Mouse (Mus musculus) heart, postnatal 36 days (tissue): ENCODE data around the gene Fam19a4. TPM values are rescaled to one million over a fixed set of nuclear protein-coding genes. Genes with fewer than 3 reads are reported as not detected.

Experiments
- DNase-seq, 2 experiments: peaks; one replicate each; pipeline ENCODE4 v3.0.0; 2021 to 2022
- intact Hi-C: fragments of 180-260 bp; cut with DNase I; formaldehyde crosslinking; loops from one replicate; pipeline ENCODE4 v1.15.1; 2025
- total RNA-seq, 2 experiments: library from RNA; stranded (reverse); gene quantifications; 2 replicates each; pipeline ENCODE4 v1.2.3; 2021

Gene Fam19a4
- not detected for total RNA-seq

DNA sequence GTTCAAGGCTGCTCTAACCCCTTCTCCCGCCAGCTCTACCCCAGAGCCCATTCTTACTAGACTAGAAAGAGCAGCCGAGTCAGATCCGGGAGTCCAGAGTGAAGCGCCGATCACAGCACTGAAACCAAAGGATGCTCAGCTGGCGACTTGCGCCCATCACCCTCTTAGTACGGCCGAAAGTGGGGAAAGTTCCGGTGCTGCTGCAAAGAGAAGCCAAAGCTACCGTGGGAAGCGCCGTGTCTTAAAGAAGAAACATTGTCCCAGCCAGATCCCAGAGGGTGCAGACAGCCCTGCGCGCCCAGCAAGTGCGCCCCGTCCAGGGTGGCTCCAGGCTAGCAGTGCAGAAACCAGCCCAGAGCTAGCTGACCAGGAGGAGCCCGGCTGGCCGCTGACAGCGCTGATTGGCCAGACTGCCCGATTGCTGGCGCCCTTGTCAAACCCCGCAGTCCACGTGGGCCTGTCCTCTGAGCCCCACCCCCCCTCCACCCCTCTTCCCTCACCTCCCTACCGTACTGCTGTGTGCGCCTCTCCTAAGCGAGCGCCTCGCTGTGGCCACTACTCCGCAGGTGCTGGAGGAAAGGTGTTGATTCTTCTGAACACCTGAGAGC lies at the start of gene Fam19a4:
Fam19a4 (minus strand) TSS at position 340 of the 608 bp plus-strand sequence.
- intact Hi-C loops: no loop called here
- DNase-seq: no peak

DNA sequence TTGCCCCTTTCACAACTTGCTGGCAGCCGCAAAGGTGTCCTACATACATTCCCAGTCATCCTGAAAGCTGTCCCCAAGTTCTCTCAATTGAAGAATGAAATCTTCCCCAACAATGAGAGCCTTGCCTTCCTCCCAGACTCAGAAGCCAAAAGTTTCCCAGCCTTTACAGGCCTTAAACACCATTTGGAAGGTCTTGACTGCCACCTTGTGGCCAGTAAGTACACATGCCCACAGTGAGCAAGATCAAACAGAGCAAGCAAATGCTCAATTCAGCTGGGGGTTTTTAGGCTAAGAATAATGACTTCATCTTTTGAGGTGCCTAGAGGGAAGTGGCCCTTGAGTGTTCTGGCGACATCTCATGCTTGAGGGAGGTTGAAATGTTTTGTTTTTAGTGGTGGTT lies 46.6 kb upstream of the Fam19a4 start:
- intact Hi-C loops: loop anchor here (2.0 to 5.0 kb wide), 2 partner anchors 80 to 99 kb away; no protein-coding TSS in a partner anchor
- DNase-seq: peak; percentile 15 to 31

DNA sequence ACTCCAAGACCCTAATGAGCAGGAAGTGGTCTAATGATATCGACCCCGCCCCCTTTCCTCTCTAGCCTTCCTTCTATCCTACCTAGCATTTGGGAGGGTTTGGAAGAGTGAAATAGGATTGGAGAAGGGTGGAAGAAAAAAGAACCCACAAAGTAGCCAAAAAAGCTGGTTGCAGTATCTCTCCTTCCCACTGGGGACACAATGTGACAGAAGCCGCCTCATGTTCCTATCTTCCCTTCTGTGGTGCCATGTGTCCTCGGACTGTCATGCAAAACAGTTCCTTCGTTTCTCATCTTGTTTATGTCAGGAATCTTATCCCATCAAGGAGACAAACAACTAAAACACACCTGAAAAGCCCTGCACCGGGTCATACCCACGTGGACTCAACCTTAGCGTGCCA lies 45.9 kb upstream of the Fam19a4 start:
- no peak for DNase-seq
- intact Hi-C loops: loop anchor here (2.0 to 5.0 kb wide), 2 partner anchors 79 to 99 kb away; no protein-coding TSS in a partner anchor

DNA sequence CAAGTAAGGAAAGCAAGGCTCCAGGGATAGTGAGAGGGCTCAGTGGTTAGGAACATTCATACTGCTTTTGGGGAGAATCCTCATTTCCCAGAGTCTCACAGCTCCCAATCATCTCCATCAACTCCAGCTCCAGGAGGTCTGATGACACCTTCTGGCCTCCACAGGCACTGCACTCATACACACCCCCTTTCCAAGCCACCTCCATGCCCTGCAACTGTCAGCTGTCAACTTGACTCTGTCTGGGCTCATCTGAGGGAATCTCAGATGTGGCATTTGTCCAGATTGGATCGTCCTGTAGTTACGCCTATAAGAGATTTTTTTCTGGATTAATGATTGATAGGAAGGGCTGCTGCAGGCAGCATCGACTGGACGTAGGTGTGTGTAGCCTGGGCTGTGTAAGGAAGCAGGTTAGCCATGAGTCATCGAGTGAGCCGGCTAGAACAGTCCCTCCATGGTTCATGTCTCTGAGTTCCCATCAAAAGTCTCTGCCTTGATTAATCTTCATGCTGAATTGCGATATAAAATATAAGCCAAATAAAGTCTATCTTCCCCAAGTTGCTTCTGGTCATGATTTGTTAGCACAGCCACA lies 44.1 kb upstream of the Fam19a4 start:
- DNase-seq: no peak
- intact Hi-C loops: no loop called here

DNA sequence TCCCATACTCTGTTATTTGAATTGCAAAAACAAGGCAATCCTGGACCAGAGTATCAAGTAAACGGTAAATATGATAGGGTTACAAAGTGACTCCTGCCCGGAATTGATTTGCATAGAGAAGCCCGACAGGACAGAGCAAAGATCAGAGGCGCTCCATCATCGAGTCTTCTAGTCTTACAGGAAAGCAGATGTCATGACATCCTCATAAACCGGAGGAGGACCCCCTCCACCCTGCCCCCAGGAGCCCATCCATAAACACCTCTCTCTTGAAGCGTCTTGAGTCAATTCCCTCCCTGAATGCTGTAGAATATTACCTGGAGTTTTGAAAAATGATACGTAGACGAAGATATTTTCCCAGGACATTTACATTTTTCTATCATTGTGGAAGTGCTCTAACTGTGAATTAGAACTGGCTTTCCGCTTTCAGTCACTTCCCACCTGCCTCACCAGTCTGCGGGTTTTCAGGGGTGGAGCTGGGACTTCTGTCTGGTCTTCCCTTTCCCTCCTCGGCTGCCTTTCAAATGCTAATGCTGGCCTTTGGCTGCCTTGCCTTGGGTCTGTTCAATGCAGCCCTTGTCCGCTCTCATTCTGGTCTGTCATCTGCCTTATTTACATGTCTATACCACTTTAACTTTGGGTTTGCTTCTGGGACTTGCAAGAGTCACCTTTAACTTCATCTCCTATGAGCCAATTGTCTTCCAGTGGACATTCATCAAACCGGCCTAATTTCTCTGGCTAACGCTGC lies 41.9 kb upstream of the Fam19a4 start:
- intact Hi-C loops: no loop called here
- no peak for DNase-seq

DNA sequence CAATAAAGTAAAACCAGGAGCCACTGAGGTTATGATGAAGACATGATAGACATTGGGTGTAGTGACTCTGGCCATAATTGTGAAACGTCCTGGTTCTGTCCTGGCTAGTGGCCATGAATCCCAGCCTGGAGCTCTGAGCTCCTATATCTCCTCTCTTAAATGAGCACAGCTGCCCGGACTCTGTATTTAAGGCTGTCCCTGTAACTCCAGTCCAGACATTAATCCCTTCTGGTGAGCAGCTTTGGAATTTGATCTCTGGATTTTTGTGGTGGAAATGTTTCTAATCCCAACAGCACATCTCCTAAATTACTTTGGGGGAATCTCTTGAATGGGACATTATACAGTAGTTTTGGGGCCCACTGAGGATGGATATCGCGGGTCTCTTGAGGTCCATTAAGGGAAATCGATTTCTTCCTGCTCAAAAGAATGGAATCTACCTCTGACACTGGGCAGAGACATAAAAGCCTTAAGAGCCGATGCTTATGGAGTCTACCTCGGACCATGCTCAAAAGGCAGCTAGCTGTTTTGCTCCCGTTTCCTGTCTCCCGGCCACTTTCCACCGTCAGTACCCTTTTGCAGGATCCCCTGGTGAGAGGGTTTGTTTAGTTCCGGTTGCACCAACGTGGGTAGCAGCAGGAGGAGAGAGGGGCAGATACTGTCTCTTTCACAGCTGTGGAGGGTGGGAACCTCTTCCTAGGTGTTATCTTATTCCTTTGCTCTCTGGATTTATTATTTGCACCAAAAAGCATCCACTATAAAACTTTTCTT lies 41.2 kb upstream of the Fam19a4 start:
- intact Hi-C loops: no loop called here
- DNase-seq: no peak

DNA sequence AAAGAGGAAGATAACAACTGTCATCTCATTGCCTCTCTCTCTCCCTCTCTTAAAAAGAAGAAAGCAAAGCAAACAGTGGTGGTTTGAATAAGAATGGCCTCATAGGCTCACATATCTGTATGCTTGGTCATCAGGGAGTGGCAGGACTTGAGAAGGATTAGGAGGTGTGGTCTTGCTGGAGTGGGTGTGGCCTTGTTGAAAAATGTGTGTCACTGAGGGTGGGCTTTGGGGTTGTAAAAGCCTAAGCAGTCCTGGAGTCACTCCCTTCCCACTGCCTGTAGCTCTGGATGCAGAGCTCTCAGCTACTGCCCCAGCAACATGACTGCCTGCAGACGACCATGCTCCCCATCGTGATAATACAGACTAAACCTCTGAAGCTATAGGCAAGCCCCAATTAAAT lies 22.1 kb upstream of the Fam19a4 start:
- intact Hi-C loops: no loop called here
- DNase-seq: no peak

DNA sequence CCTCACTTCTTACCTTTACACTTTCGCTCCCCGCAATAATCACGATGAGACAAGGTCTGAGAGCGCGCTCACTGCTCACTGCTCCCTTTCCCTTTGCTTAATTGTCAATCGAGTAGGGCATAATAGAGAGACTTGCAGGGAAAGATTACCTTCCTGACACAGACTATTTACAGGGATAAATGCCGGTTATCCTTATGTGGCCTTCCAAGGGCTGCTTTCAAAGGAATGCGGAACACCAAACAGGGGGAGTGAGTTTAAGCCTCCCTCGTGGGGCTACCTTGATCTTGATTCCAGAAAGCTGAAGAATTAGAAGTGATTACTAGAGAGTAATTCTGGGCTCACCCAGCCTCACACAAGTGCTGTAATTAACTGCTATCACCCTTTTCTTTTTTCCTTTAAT lies 19.8 kb upstream of the Fam19a4 start:
- no peak for DNase-seq
- intact Hi-C loops: no loop called here

DNA sequence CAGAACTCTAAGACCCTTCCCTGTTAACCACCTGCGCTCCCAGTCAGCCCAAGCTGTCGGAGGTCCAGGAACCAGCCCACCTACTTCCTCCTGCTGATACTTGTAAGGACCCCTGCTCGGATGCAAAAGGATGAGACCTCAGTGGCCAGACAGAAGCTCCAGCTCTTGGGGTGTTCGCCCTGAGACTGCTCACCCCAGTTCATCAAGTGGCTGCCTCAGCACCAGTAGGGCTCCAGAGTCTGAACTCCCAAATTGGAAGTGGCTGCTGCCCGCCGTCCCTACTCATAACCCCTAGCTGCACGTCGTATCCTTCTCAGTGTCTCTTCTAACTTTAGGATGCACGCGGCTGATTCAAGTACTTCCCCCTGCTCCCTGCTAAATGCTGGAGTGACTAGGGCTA lies 614 bp downstream of the Fam19a4 start:
- DNase-seq: no peak
- intact Hi-C loops: no loop called here

DNA sequence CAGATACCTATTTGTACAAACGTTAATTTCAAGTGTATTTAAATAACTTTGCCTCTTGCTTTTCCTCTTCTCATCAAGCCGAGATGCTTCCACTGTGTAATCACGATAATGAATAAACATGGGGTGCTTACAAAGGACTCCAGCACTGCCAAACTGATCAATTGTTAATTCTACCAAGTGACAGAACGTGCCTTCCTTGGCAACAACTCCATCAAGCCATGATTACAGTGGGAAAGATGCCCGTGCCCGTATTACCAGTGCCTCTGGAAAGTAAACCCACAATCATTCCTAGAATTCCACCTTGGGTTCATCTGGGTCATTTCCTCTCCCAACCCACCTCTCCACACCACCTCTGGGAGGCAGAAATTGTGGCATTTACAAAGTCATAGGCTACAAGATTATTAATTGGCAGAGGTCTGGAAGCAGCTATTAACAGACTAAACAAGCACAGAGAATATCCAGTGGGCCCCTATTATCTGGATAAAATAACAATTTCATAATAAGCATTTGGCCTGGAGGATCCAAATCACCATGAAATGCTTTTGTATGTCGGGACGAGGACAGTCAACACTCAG lies 7.9 kb downstream of the Fam19a4 start:
- no peak for DNase-seq
- intact Hi-C loops: no loop called here

DNA sequence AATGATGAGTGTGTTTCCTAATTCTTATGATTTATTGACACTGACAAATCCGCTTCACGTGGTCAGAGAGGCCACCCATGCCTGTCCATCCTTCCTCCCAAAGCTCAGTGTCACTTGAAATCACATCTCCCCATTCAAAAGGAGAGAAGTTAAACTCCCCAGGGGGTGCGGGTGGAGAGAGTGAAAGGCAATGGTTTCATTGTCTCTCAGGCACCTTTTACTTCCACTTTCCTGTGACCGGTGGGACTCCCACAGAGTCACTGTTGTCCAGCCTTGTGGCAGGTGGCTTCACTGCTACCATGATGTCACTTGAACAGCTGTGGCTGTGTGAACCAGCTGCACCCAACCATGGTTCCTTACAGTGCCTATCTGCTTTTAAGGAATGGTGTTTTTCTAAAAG lies 11.8 kb downstream of the Fam19a4 start:
- DNase-seq: no peak
- intact Hi-C loops: no loop called here

DNA sequence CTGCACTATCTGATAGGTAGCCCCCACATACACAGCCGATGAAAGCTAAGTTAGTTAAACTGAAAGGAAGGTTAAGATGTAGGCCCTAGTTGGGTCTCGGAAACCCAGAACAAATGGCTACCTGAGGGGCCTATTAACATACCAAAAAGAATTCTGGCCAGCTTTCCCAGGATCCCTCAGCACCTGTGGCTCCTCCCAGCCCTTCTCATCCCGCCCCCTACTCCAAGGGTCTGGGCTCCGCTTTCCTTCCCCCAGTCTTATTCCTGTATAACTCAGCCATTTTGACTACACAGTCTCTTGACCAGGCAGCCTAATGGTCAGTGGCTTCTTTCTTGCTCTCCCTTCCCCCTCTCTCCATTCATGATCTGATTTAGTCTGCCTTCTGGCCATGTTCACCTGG lies 13.7 kb downstream of the Fam19a4 start:
- intact Hi-C loops: no loop called here
- DNase-seq: no peak

DNA sequence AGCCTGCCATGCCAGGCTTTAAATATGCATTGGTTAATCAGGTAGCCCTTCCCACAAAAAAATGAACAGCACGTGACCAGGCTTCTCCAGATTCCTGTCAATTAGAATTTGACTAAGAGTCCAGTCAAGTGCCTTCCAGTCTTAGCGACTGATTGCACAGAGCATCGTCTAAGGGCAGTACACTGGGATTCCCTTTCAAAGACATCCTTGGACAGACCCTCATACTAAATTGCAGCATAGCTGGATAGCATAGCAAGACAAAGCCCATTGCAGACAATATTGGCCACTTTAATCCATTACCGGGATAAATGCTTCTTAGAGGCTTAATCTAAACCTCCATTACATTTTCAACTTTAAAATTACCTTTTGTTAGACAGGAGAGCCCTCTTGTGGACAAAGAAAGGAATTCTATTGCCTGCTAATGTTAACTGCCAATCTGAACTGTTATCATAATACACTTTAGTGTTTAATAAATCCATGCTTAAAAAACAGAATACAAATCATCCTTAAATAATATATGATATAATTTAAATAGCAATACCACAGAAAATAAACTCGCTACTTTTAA lies 33.0 kb downstream of the Fam19a4 start:
- DNase-seq: no peak
- intact Hi-C loops: loop anchor here (2.0 kb wide), 1 partner anchor 80 kb away; no protein-coding TSS in a partner anchor

DNA sequence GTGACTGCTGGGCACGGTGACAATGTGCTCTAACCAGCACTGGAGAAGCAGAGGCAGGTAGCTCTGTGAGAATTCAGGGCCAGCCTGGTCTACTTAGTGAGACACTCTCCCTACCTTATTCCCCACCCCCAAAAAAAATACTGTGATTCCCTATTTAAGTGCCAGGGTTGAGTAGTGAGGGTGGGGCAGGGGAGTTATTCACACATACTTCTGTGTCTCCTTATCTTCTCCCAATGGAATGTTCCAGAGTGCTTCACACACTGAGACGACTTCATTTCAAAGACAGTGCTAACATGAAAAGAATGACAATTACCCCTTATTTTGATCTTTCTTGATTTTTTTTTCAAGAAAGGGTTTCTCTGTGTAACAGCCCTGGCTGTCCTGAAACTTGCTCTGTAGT lies 40.9 kb downstream of the Fam19a4 start:
- intact Hi-C loops: no loop called here

DNA sequence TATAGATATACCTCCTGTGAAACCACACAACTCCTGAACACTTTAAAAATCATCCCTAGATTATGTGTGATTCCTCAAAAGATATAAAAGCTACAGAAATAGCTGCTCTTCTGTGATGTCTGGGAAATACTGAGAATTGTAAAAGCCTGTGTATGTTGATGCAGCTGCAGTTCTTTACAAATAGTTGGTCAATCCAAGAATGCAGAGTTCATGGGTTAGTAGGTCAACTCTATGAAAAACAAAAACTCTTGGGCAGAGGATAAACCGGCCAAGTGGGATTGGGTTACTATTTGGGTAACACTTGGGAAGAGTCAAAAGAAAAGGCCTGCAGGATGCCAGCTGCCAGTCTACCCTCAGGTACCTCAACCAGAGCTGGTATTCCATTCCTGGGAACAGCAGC lies 43.5 kb downstream of the Fam19a4 start:
- intact Hi-C loops: no loop called here
- DNase-seq: no peak

More for the DNA sequence above, 40.9 kb downstream of the Fam19a4 start:
- DNase-seq: no peak

DNA sequence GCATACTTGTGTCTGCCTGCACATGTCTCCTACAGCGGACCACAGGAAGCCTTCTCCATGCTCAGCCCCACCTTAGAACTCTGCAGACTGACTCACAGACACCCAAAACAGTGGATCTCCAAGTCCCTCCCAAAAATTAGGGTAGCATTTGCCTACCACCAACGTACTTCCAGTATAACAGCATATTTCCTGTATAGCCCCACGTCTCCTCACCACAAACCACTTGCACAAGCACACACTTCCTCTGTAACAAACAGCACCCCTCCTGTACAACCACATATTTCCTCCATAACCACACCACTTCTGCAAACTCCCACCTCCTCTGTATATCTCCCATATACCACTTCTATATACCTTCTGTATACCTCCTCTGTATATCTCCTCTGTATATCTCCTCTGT lies 44.2 kb downstream of the Fam19a4 start:
- DNase-seq: no peak
- intact Hi-C loops: no loop called here

DNA sequence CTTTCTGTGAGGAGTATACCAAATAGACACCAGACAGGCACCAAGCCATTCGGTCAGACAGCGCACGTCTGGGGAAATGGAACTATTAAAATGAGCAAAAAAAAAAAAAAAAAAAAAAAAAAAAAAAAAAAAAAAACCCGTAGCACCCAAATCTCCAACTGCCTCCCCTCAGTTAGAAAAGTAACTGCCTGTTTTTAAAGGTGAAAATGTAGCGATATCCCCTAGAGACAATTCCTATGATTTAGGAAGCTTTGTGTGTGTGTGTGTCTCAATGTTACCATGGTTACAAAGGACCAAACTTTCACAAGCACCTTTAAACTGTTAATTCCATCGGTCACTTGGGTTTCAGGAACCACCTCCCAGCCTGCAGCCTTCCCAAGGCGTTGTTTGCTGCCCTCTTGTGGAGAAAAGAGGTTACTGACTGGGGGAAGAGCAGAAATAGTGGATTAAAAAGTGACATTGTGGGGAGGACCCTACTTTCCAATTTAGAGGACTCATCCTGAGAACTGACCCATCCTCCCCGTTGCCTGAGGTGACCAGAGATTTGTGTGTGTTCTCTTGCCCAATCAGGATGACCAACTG lies 53.6 kb downstream of the Fam19a4 start:
- peak; percentile 29 to 36 for DNase-seq
- intact Hi-C loops: loop anchor here (5.0 kb wide), 4 partner anchors 101 to 1949 kb away; no protein-coding TSS in a partner anchor

DNA sequence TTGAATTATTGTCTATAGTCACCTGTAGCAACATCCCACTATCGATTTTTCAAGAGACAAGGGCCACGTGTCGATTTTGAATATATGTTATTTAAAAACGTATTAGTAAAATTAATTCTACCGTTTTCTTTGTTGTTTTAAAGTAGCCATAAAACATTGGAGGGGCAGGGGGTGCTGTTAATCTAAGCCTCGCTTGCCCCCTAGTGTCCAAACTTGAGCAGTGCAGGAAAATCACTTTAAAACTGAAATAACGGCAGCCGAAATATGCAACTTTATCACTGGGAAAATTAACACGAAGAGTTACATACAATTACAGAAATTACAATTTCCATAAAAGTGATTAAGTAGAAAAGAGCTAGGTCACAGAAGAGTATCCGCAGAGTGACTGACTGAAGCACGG lies 55.2 kb downstream of the Fam19a4 start:
- intact Hi-C loops: loop anchor here (5.0 kb wide), 4 partner anchors 102 to 1948 kb away; no protein-coding TSS in a partner anchor
- peak; percentile 10 to 15 for DNase-seq

DNA sequence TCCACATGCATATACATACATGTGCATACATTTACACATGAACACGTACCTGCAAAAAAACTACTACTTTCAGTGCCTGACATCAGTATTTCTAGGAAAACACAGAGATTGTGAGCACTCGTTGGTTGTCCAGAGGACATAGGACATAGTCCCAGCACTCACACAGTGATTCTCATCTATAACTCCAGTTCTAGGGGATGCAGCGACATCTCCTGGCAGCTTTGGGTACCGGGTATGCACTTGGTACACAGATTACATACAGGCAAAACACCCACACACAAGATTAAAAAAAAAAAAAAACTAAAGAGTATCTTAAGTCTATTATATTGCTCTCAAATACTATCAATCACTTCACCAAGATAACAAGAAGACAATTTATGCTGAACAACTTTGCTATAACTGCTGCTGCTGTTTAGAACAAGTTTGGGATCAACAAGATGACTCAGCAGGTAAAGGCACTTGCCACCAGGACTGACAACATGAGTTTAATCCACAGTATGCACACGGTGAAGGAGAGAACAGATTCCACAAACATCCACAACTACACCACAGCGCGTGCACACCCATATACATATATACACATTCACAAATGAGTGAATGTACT lies 64.6 kb downstream of the Fam19a4 start:
- no peak for DNase-seq
- intact Hi-C loops: no loop called here

DNA sequence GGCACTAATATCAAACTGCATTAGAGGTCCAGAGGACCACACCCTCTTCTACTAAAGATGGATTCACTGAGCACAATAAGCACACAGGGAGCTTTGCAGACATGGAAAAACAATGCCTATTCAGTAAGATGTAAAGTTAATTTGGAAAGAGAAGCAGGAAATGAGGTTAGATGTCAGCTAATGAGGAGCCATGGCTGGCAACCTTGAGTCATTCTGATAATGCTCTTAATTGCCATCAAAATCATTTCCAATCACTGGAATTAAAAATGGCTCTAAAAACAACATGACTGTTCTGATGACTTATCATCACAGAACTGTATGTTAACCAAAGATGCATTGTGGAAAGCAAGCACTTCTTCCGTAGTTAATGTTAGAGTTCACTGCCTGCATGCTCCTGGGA lies 68.5 kb downstream of the Fam19a4 start:
- intact Hi-C loops: no loop called here
- no peak for DNase-seq
